Mouse (Mus musculus) heart, adult 2 months (tissue): ENCODE measurements around the gene Epb41l4b. TPM values are rescaled to one million over a fixed set of nuclear protein-coding genes. Genes with fewer than 3 reads are reported as not detected.
A peak's percentile ranks its signal among the peaks of the same experiment; 100 is the strongest.

Experiments
- DNase-seq, 2 experiments: peaks; one replicate each; pipeline ENCODE4 v3.0.0; 2021
- H3K27ac ChIP-seq: fragments of 200-600 bp; 2 replicates; pipeline ENCODE4 v1.8.1; 2022
- H3K27me3 ChIP-seq: fragments of 200-500 bp; 2 replicates; pipeline ENCODE4 v1.6.1; 2012; ENCODE audit warnings: mild to moderate bottlenecking, low read length, inconsistent platforms, mixed read lengths; ENCODE audit not compliant: control insufficient read depth, insufficient read depth
- H3K36me3 ChIP-seq: fragments of 200-500 bp; 2 replicates; pipeline ENCODE4 v1.6.1; 2012; ENCODE audit warnings: low read length, inconsistent platforms; ENCODE audit not compliant: control insufficient read depth, insufficient read depth
- H3K4me1 ChIP-seq: fragments of 200-500 bp; 2 replicates; pipeline ENCODE4 v1.6.1; 2011; ENCODE audit warnings: low read length; ENCODE audit not compliant: control insufficient read depth, insufficient read depth
- H3K4me3 ChIP-seq: fragments of 200-600 bp; 2 replicates; pipeline ENCODE4 v1.8.1; 2022
- H3K79me2 ChIP-seq: fragments of 200-500 bp; replicated peaks from 2 replicates; pipeline ENCODE4 v1.6.1; 2012; ENCODE audit warnings: mild to moderate bottlenecking, inconsistent platforms, low read length, moderate library complexity, mixed read lengths; ENCODE audit not compliant: control insufficient read depth, insufficient read depth
- H3K9ac ChIP-seq: fragments of 200-500 bp; 2 replicates; pipeline ENCODE4 v1.6.1; 2012; ENCODE audit warnings: low read depth, mild to moderate bottlenecking, control low read depth, inconsistent platforms, low read length, mixed read lengths
- CTCF ChIP-seq: fragments of 200-600 bp; IDR thresholded peaks from 2 replicates; pipeline ENCODE4 v1.8.1; 2022; ENCODE audit warnings: antibody characterized with exemption, mild to moderate bottlenecking, moderate library complexity
- EP300 ChIP-seq: fragments of 200-500 bp; IDR thresholded peaks from 2 replicates; pipeline ENCODE4 v1.6.1; 2011; ENCODE audit warnings: low read depth, low read length, control low read depth; ENCODE audit not compliant: insufficient read depth
- POLR2A ChIP-seq: fragments of 200-500 bp; IDR thresholded peaks from 2 replicates; pipeline ENCODE4 v1.6.1; 2011; ENCODE audit warnings: mild to moderate bottlenecking, low read depth, low read length, control low read depth; ENCODE audit not compliant: insufficient read depth
- WGBS: fragments of 180-500 bp; shearing (Covaris S2); methylation state at CpG from one replicate; pipeline ENCODE4 v1.1.7; 2018; 5-methylcytosine and 5-hydroxymethylcytosine counted together
- intact Hi-C: fragments of 180-260 bp; cut with DNase I; formaldehyde crosslinking; loops from one replicate; pipeline ENCODE4 v1.15.1; 2025
- polyA plus RNA-seq: library from polyadenylated mRNA; depleted of rRNA; stranded (reverse); fragments of >200 nt; gene quantifications from 2 replicates; pipeline ENCODE4 v1.2.3, GENCODE M21; 2012; rRNA removed
- total RNA-seq, 2 experiments: library from RNA; stranded (reverse); gene quantifications; 2 replicates each; pipeline ENCODE4 v1.2.3; 2021

The Epb41l4b gene
- total and polyA plus RNA-seq, 3 experiments, result 1.9 to 3.0 (median 2.6) TPM

GRCm38 (mm10) chr4:56943258-56943657 is 200.0 kb downstream of the Epb41l4b start:
- no peak overlapping the region for H3K4me3 ChIP-seq
- no peak for DNase-seq
- H3K27me3 ChIP-seq, result no peaks in the 10 kb centered on the region
- H3K36me3 ChIP-seq, result peaks cover 36% of the 10 kb centered on the region
- TF ChIP-seq POLR2A (no peak), EP300 (no peak), CTCF (no peak)
- peaks cover 24% of the 10 kb centered on the region for H3K4me1 ChIP-seq
- 90% methylated on average over 1 of the region's 1 CpGs for WGBS
- H3K9ac ChIP-seq, result peak overlapping the region; percentile 8; the same call in 1 of the 2 replicates
- H3K79me2 ChIP-seq, result peaks cover 8% of the 10 kb centered on the region
- intact Hi-C loops, result no loop called here
- H3K27ac ChIP-seq, result peak overlapping the region; percentile 97

- no peak for DNase-seq
- Histone ChIP-seq H3K36me3 (peaks cover 40% of the 10 kb centered on the region), H3K27me3 (no peaks in the 10 kb centered on the region), H3K27ac (peak overlapping the region; percentile 97), H3K79me2 (peaks cover 8% of the 10 kb centered on the region), H3K4me3 (no peak overlapping the region), H3K4me1 (peaks cover 24% of the 10 kb centered on the region), H3K9ac (no peak overlapping the region)
- intact Hi-C loops, result no loop called here
- TF ChIP-seq POLR2A, result no peak
- TF ChIP-seq EP300, result no peak
- no peak for TF ChIP-seq CTCF
- 46% methylated on average over 1 of the region's 1 CpGs for WGBS
These were observed 200.7 kb downstream of the Epb41l4b start for GRCm38 (mm10) chr4:56942567-56942966.

Other genes starting within 250 kb of the Epb41l4b start
- gene Tmem245, start 196.0 kb downstream of the Epb41l4b start, total RNA-seq, result 10 to 100 TPM; 66.3 to 77.3 TPM
- 24.0 and 42.0 TPM in 2 replicates for gene Tmem245, start 196.0 kb downstream of the Epb41l4b start, polyA plus RNA-seq
- gene Frrs1l, start 153.0 kb downstream of the Epb41l4b start, total RNA-seq, result under 1 TPM; 0.03 to 0.05 TPM
- 0.06 and 0.09 TPM in 2 replicates for gene Frrs1l, start 153.0 kb downstream of the Epb41l4b start, polyA plus RNA-seq
- 10 to 100 TPM; 32.4 to 41.5 TPM for gene Ptpn3, start 158.4 kb upstream of the Epb41l4b start, total RNA-seq
- gene Ptpn3, start 158.4 kb upstream of the Epb41l4b start, polyA plus RNA-seq, result 10.7 and 23.3 TPM in 2 replicates